Mouse (Mus musculus): Measurements from ENCODE around the gene Eif2ak3. TPM values are rescaled to one million over a fixed set of nuclear protein-coding genes. Genes with fewer than 3 reads are reported as not detected.
A peak's percentile ranks its signal among the peaks of the same experiment; 100 is the strongest.

Gene Eif2ak3
- polyA plus RNA-seq, 1 experiment from 2014 or later, result 8.4 TPM

- DNase-seq (ENCODE audit: low spot score) (no peak), ATAC-seq (replicated peaks; ENCODE audit: insufficient number of reproducible peaks, low FRiP score, low TSS enrichment, low read depth) (no peak)
- no peak overlapping the region for H3K4me3 ChIP-seq (ENCODE audit: low read depth, low read length)
- H3K36me3 ChIP-seq (replicated peaks; ENCODE audit: control insufficient read depth, insufficient read depth, low read depth, low read length), result no peaks in the 10 kb centered on the region
- H3K4me2 ChIP-seq (ENCODE audit: low read depth, low read length), result no peak overlapping the region
- no peak overlapping the region for H3K9ac ChIP-seq (replicated peaks; ENCODE audit: low read length)
- H3K27ac ChIP-seq (replicated peaks; ENCODE audit: low read depth, low read length), result no peak overlapping the region
- 83% methylated on average over 1 of the region's 1 CpGs for WGBS
- no peaks in the 10 kb centered on the region for H3K27me3 ChIP-seq (ENCODE audit: control insufficient read depth, insufficient read depth, low read length)
- no peaks in the 10 kb centered on the region for H3K4me1 ChIP-seq (ENCODE audit: control insufficient read depth, insufficient read depth, low read length)
- no peaks in the 10 kb centered on the region for H3K9me3 ChIP-seq (replicated peaks; ENCODE audit: control insufficient read depth, low read length)
These were observed 33.8 kb upstream of the Eif2ak3 start for GRCm38 (mm10) chr6:70810524-70810923.

- no peak for ATAC-seq (replicated peaks; ENCODE audit: insufficient number of reproducible peaks, low FRiP score, low TSS enrichment, low read depth)
These were observed 32.5 kb upstream of the Eif2ak3 start for GRCm38 (mm10) chr6:70811557-70812525.

GRCm38 (mm10) chr6:70812526-70812895 lies 31.8 kb upstream of the Eif2ak3 start:
- Histone ChIP-seq H3K9me3 (replicated peaks; ENCODE audit: control insufficient read depth, low read length) (no peaks in the 10 kb centered on the region), H3K4me1 (ENCODE audit: control insufficient read depth, insufficient read depth, low read length) (no peaks in the 10 kb centered on the region), H3K36me3 (replicated peaks; ENCODE audit: control insufficient read depth, insufficient read depth, low read depth, low read length) (no peaks in the 10 kb centered on the region), H3K4me3 (ENCODE audit: low read depth, low read length) (no peak overlapping the region), H3K27ac (replicated peaks; ENCODE audit: low read depth, low read length) (no peak overlapping the region), H3K4me2 (ENCODE audit: low read depth, low read length) (no peak overlapping the region), H3K27me3 (ENCODE audit: control insufficient read depth, insufficient read depth, low read length) (no peaks in the 10 kb centered on the region), H3K9ac (replicated peaks; ENCODE audit: low read length) (no peak overlapping the region; the same call in 1 of the 2 replicates)
- WGBS, result 37% methylated on average over 4 of the region's 4 CpGs
- no peak for DNase-seq (ENCODE audit: low spot score)
- no peak for ATAC-seq (replicated peaks; ENCODE audit: insufficient number of reproducible peaks, low FRiP score, low TSS enrichment, low read depth)

More at GRCm38 (mm10) chr6:70811557-70812525, 32.5 kb upstream of the Eif2ak3 start:
- WGBS, result 17% methylated on average over 6 of the region's 6 CpGs
- Histone ChIP-seq H3K4me3 (ENCODE audit: low read depth, low read length) (no peak overlapping the region), H3K4me2 (ENCODE audit: low read depth, low read length) (no peak overlapping the region), H3K36me3 (replicated peaks; ENCODE audit: control insufficient read depth, insufficient read depth, low read depth, low read length) (no peaks in the 10 kb centered on the region), H3K9me3 (replicated peaks; ENCODE audit: control insufficient read depth, low read length) (no peaks in the 10 kb centered on the region), H3K27ac (replicated peaks; ENCODE audit: low read depth, low read length) (no peak overlapping the region), H3K4me1 (ENCODE audit: control insufficient read depth, insufficient read depth, low read length) (no peaks in the 10 kb centered on the region), H3K9ac (replicated peaks; ENCODE audit: low read length) (no peak overlapping the region), H3K27me3 (ENCODE audit: control insufficient read depth, insufficient read depth, low read length) (no peaks in the 10 kb centered on the region)
- peak; percentile 76 for DNase-seq (ENCODE audit: low spot score)

- DNase-seq (ENCODE audit: low spot score) (no peak), ATAC-seq (replicated peaks; ENCODE audit: insufficient number of reproducible peaks, low FRiP score, low TSS enrichment, low read depth) (no peak)
- WGBS, result 85% methylated on average over 18 of the region's 18 CpGs
- Histone ChIP-seq H3K4me3 (ENCODE audit: low read depth, low read length) (no peak overlapping the region), H3K27me3 (ENCODE audit: control insufficient read depth, insufficient read depth, low read length) (no peaks in the 10 kb centered on the region), H3K4me2 (ENCODE audit: low read depth, low read length) (no peak overlapping the region), H3K9ac (replicated peaks; ENCODE audit: low read length) (no peak overlapping the region), H3K9me3 (replicated peaks; ENCODE audit: control insufficient read depth, low read length) (no peaks in the 10 kb centered on the region), H3K27ac (replicated peaks; ENCODE audit: low read depth, low read length) (no peak overlapping the region), H3K36me3 (replicated peaks; ENCODE audit: control insufficient read depth, insufficient read depth, low read depth, low read length) (no peaks in the 10 kb centered on the region), H3K4me1 (ENCODE audit: control insufficient read depth, insufficient read depth, low read length) (no peaks in the 10 kb centered on the region)
These were observed 30.2 kb upstream of the Eif2ak3 start for GRCm38 (mm10) chr6:70813921-70814628.

GRCm38 (mm10) chr6:70814629-70814950 lies 29.7 kb upstream of the Eif2ak3 start:
- WGBS, result 85% methylated on average over 4 of the region's 4 CpGs
- no peaks in the 10 kb centered on the region for H3K9me3 ChIP-seq (replicated peaks; ENCODE audit: control insufficient read depth, low read length)
- no peaks in the 10 kb centered on the region for H3K27me3 ChIP-seq (ENCODE audit: control insufficient read depth, insufficient read depth, low read length)
- no peaks in the 10 kb centered on the region for H3K36me3 ChIP-seq (replicated peaks; ENCODE audit: control insufficient read depth, insufficient read depth, low read depth, low read length)
- ATAC-seq (replicated peaks; ENCODE audit: insufficient number of reproducible peaks, low FRiP score, low TSS enrichment, low read depth) (no peak), DNase-seq (ENCODE audit: low spot score) (no peak)
- H3K4me1 ChIP-seq (ENCODE audit: control insufficient read depth, insufficient read depth, low read length), result no peaks in the 10 kb centered on the region
- no peak overlapping the region for H3K27ac ChIP-seq (replicated peaks; ENCODE audit: low read depth, low read length)
- H3K4me2 ChIP-seq (ENCODE audit: low read depth, low read length), result no peak overlapping the region
- H3K9ac ChIP-seq (replicated peaks; ENCODE audit: low read length), result no peak overlapping the region
- no peak overlapping the region for H3K4me3 ChIP-seq (ENCODE audit: low read depth, low read length)

GRCm38 (mm10) chr6:70815471-70815870 lies 28.8 kb upstream of the Eif2ak3 start:
- no peak overlapping the region for H3K4me2 ChIP-seq (ENCODE audit: low read depth, low read length)
- ATAC-seq (replicated peaks; ENCODE audit: insufficient number of reproducible peaks, low FRiP score, low TSS enrichment, low read depth), result no peak
- no peaks in the 10 kb centered on the region for H3K27me3 ChIP-seq (ENCODE audit: control insufficient read depth, insufficient read depth, low read length)
- H3K9ac ChIP-seq (replicated peaks; ENCODE audit: low read length), result no peak overlapping the region
- no peak overlapping the region for H3K4me3 ChIP-seq (ENCODE audit: low read depth, low read length)
- H3K4me1 ChIP-seq (ENCODE audit: control insufficient read depth, insufficient read depth, low read length), result no peaks in the 10 kb centered on the region
- no peaks in the 10 kb centered on the region for H3K9me3 ChIP-seq (replicated peaks; ENCODE audit: control insufficient read depth, low read length)
- WGBS, result 87% methylated on average over 8 of the region's 8 CpGs
- H3K27ac ChIP-seq (replicated peaks; ENCODE audit: low read depth, low read length), result no peak overlapping the region
- DNase-seq (ENCODE audit: low spot score), result no peak
- no peaks in the 10 kb centered on the region for H3K36me3 ChIP-seq (replicated peaks; ENCODE audit: control insufficient read depth, insufficient read depth, low read depth, low read length)

GRCm38 (mm10) chr6:70821566-70821965 lies 22.7 kb upstream of the Eif2ak3 start:
- Histone ChIP-seq H3K4me1 (ENCODE audit: control insufficient read depth, insufficient read depth, low read length) (no peaks in the 10 kb centered on the region), H3K36me3 (replicated peaks; ENCODE audit: control insufficient read depth, insufficient read depth, low read depth, low read length) (no peaks in the 10 kb centered on the region), H3K9me3 (replicated peaks; ENCODE audit: control insufficient read depth, low read length) (no peaks in the 10 kb centered on the region), H3K27ac (replicated peaks; ENCODE audit: low read depth, low read length) (no peak overlapping the region), H3K4me2 (ENCODE audit: low read depth, low read length) (no peak overlapping the region), H3K4me3 (ENCODE audit: low read depth, low read length) (no peak overlapping the region), H3K27me3 (ENCODE audit: control insufficient read depth, insufficient read depth, low read length) (no peaks in the 10 kb centered on the region), H3K9ac (replicated peaks; ENCODE audit: low read length) (no peak overlapping the region)
- WGBS, result 72% methylated on average over 2 of the region's 2 CpGs
- ATAC-seq (replicated peaks; ENCODE audit: insufficient number of reproducible peaks, low FRiP score, low TSS enrichment, low read depth) (no peak), DNase-seq (ENCODE audit: low spot score) (no peak)

GRCm38 (mm10) chr6:70822386-70822910 lies 21.9 kb upstream of the Eif2ak3 start:
- Histone ChIP-seq H3K9ac (replicated peaks; ENCODE audit: low read length) (no peak overlapping the region), H3K36me3 (replicated peaks; ENCODE audit: control insufficient read depth, insufficient read depth, low read depth, low read length) (no peaks in the 10 kb centered on the region), H3K27me3 (ENCODE audit: control insufficient read depth, insufficient read depth, low read length) (no peaks in the 10 kb centered on the region), H3K9me3 (replicated peaks; ENCODE audit: control insufficient read depth, low read length) (no peaks in the 10 kb centered on the region), H3K4me2 (ENCODE audit: low read depth, low read length) (no peak overlapping the region), H3K27ac (replicated peaks; ENCODE audit: low read depth, low read length) (no peak overlapping the region), H3K4me3 (ENCODE audit: low read depth, low read length) (no peak overlapping the region), H3K4me1 (ENCODE audit: control insufficient read depth, insufficient read depth, low read length) (no peaks in the 10 kb centered on the region)
- DNase-seq (ENCODE audit: low spot score) (no peak), ATAC-seq (replicated peaks; ENCODE audit: insufficient number of reproducible peaks, low FRiP score, low TSS enrichment, low read depth) (no peak)
- 62% methylated on average over 5 of the region's 5 CpGs for WGBS

Data from embryonic facial prominence, embryonic 11.5 days (tissue).